Mouse (Mus musculus): ENCODE data around the gene Rora. TPM values are rescaled to one million over a fixed set of nuclear protein-coding genes. Genes with fewer than 3 reads are reported as not detected.

Rora gene
- total RNA-seq, 2 experiments from 2014 or later: 21.2 to 31.2 TPM

GRCm38 (mm10) chr9:69384475-69384874 is 730.9 kb downstream of the Rora start:
- no peak for DNase-seq (ENCODE audit: low spot score)
- intact Hi-C loops (cut with DNase I): no loop called here

- intact Hi-C loops (cut with DNase I): no loop called here
- no peak for DNase-seq (ENCODE audit: low spot score)
These were observed 731.3 kb downstream of the Rora start for GRCm38 (mm10) chr9:69384905-69385304.

- intact Hi-C loops (cut with DNase I): no loop called here
- no peak for DNase-seq (ENCODE audit: low spot score)
These were observed 733.7 kb downstream of the Rora start for GRCm38 (mm10) chr9:69387296-69387695.

GRCm38 (mm10) chr9:69390631-69391030 is 737.0 kb downstream of the Rora start:
- no peak for DNase-seq (ENCODE audit: low spot score)
- intact Hi-C loops (cut with DNase I): no loop called here

- DNase-seq (ENCODE audit: low spot score): no peak
- intact Hi-C loops (cut with DNase I): no loop called here
These were observed 740.6 kb downstream of the Rora start for GRCm38 (mm10) chr9:69394234-69394633.

GRCm38 (mm10) chr9:69397432-69397759 is 743.8 kb downstream of the Rora start:
- intact Hi-C loops (cut with DNase I): no loop called here
- no peak for DNase-seq (ENCODE audit: low spot score)

GRCm38 (mm10) chr9:69397760-69398452 is 744.3 kb downstream of the Rora start, which contains the start of gene Ice2:
Gene Ice2 (plus strand): TSS chr9:69397906.
- DNase-seq (ENCODE audit: low spot score): peak; percentile 54
- intact Hi-C loops (cut with DNase I): no loop called here

GRCm38 (mm10) chr9:69398453-69398850 is 744.9 kb downstream of the Rora start:
- intact Hi-C loops (cut with DNase I): no loop called here
- DNase-seq (ENCODE audit: low spot score): no peak

- intact Hi-C loops (cut with DNase I): no loop called here
- no peak for DNase-seq (ENCODE audit: low spot score)
These were observed 751.1 kb downstream of the Rora start for GRCm38 (mm10) chr9:69404671-69405070.

- intact Hi-C loops (cut with DNase I): loop anchor here (1.0 kb wide), 1 partner anchor 61 kb away; no protein-coding TSS in a partner anchor
- DNase-seq (ENCODE audit: low spot score): no peak
These were observed 765.9 kb downstream of the Rora start for GRCm38 (mm10) chr9:69419476-69419875.

- intact Hi-C loops (cut with DNase I): no loop called here
- DNase-seq (ENCODE audit: low spot score): no peak
These were observed 776.9 kb downstream of the Rora start for GRCm38 (mm10) chr9:69430531-69430930.

GRCm38 (mm10) chr9:69431863-69432555 is 778.4 kb downstream of the Rora start:
- intact Hi-C loops (cut with DNase I): no loop called here
- DNase-seq (ENCODE audit: low spot score): no peak

- intact Hi-C loops (cut with DNase I): loop anchor here (5.0 kb wide), 1 partner anchor 42 kb away; no protein-coding TSS in a partner anchor
- DNase-seq (ENCODE audit: low spot score): no peak
These were observed 781.6 kb downstream of the Rora start for GRCm38 (mm10) chr9:69435194-69435593.

- no peak for DNase-seq (ENCODE audit: low spot score)
- intact Hi-C loops (cut with DNase I): loop anchor here (5.0 kb wide), 1 partner anchor 42 kb away; no protein-coding TSS in a partner anchor
These were observed 782.1 kb downstream of the Rora start for GRCm38 (mm10) chr9:69435662-69436061.

All from heart, postnatal 25 days (tissue).